Mouse (Mus musculus) forebrain, embryonic 16.5 days (tissue): ENCODE data around the gene Sord. TPM values are rescaled to one million over a fixed set of nuclear protein-coding genes. Genes with fewer than 3 reads are reported as not detected.

Source experiments
- ATAC-seq: fragments of 200-750 bp; cut with Nextera tagmentation; 2 replicates; pipeline ENCODE4 v1.8.0; 2017; ENCODE audit warnings: mild to moderate bottlenecking, moderate library complexity
- H3K27ac ChIP-seq: fragments of 300-500 bp; sonication (generic); 2 replicates; pipeline ENCODE4 v1.5.1; 2014; ENCODE audit warnings: low read length, control low read depth
- H3K27me3 ChIP-seq: fragments of 300-500 bp; sonication (generic); replicated peaks from 2 replicates; pipeline ENCODE4 v1.6.1; 2014; ENCODE audit warnings: low read length; ENCODE audit not compliant: control insufficient read depth, insufficient read depth
- H3K36me3 ChIP-seq: fragments of 300-500 bp; sonication (generic); 2 replicates; pipeline ENCODE4 v1.6.1; 2014; ENCODE audit not compliant: control insufficient read depth, insufficient read depth
- H3K4me1 ChIP-seq: fragments of 300-500 bp; sonication (generic); replicated peaks from 2 replicates; pipeline ENCODE4 v1.6.1; 2014; ENCODE audit warnings: low read length; ENCODE audit not compliant: control insufficient read depth, insufficient read depth
- H3K4me2 ChIP-seq: fragments of 300-500 bp; sonication (generic); 2 replicates; pipeline ENCODE4 v1.6.1; 2014; ENCODE audit warnings: mild to moderate bottlenecking, low read length, control low read depth
- H3K4me3 ChIP-seq: fragments of 300-500 bp; sonication (generic); replicated peaks from 2 replicates; pipeline ENCODE4 v1.5.1; 2014; ENCODE audit warnings: mild to moderate bottlenecking, low read length, control low read depth
- H3K9ac ChIP-seq: fragments of 300-500 bp; sonication (generic); replicated peaks from 2 replicates; pipeline ENCODE4 v1.6.1; 2014; ENCODE audit warnings: low read depth, low read length, control low read depth
- H3K9me3 ChIP-seq: fragments of 300-500 bp; sonication (generic); 2 replicates; pipeline ENCODE4 v1.6.1; 2016; ENCODE audit warnings: low read length; ENCODE audit not compliant: control insufficient read depth
- WGBS: fragments of 180-500 bp; shearing (Covaris S2); extraction: QIAGEN DNeasy Blood & Tissue Kit; methylation state at CpG from one replicate; pipeline ENCODE4 v1.1.7; 2014; 5-methylcytosine and 5-hydroxymethylcytosine counted together
- polyA plus RNA-seq: library from polyadenylated mRNA; unstranded; fragments of >200 nt; fragmentation: Nextera tagmentation; extraction: Ambion mirVana; gene quantifications from 2 replicates; pipeline ENCODE4 v1.2.1, GENCODE M21; 2015

Gene Sord
- polyA plus RNA-seq, 1 experiment from 2014 or later: 16.4 TPM

DNA sequence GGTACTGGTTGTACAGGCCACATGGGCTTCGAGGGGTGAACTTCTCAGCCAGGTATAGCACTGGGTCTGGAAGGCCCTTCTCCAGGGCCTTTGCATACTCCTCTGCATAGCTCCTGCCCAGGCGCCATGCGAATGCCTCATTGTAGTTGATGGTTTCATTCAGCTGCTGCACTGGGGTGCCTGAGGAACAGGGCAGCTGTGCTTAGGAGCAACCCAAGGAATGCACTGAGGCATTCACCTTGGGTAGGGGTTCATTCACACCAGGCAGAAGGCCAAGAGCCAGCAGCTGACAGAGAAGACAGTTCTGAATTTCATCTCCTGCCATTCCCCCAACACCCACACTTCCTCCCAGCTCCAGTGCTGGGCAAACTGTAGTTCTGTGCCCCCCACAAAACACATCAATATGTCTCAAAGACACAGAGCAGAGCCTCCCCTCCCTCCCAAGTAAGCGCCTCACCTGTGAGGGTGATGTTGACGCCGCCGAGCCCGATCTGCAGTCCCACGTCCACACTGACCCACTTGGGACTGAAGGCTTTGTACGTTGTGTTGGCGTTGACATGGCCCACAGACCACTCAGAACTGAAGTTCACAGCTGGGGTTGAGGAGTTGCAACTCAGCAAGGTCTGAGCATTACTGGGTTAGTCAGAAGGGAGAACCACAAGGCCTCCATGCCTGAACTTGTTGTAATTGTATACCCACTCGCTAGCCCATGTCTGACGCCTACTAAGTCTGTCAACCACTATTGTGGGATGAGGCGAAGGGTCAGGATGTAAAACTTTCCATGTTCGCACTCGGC lies 70.7 kb downstream of the Sord start:
- ATAC-seq: no peak
- no peaks in the 10 kb centered on the region for H3K9me3 ChIP-seq
- no peak overlapping the region for H3K4me2 ChIP-seq
- H3K36me3 ChIP-seq: no peaks in the 10 kb centered on the region
- peaks cover 39% of the 10 kb centered on the region for H3K27me3 ChIP-seq
- no peak overlapping the region for H3K27ac ChIP-seq
- peaks cover 17% of the 10 kb centered on the region for H3K4me1 ChIP-seq
- WGBS: 86% methylated on average over 16 of the region's 16 CpGs
- H3K4me3 ChIP-seq: no peak overlapping the region
- no peak overlapping the region for H3K9ac ChIP-seq

GRCm38 (mm10) chr2:122306184-122306583 lies 71.6 kb downstream of the Sord start:
- ATAC-seq: 0 out of 2 replicates have a peak, but pooled peaks have one; percentile 13
- H3K4me2 ChIP-seq: no peak overlapping the region
- no peaks in the 10 kb centered on the region for H3K36me3 ChIP-seq
- H3K27ac ChIP-seq: no peak overlapping the region
- H3K27me3 ChIP-seq: peaks cover 32% of the 10 kb centered on the region
- peaks cover 11% of the 10 kb centered on the region for H3K4me1 ChIP-seq
- no peak overlapping the region for H3K4me3 ChIP-seq
- no peak overlapping the region for H3K9ac ChIP-seq
- 44% methylated on average over 4 of the region's 4 CpGs for WGBS
- H3K9me3 ChIP-seq: no peaks in the 10 kb centered on the region

DNA sequence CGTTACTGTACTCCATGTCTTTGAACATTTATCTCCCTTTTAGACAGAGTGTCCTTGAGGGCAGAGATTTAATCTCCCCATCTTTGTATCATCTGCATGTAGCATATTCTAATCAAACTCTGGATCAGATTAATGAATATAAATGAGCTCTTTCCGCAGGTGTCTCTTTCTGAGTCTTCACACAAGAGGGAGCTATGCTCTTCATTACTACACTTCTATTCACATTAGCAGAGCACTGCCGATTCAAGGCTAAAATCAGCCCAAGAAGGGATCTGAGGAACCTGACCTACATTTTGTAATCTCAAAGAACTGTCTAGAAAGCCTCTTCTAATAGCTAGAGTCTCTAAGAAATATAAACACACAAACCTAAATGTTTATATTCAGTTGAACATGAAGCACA lies 75.1 kb downstream of the Sord start:
- H3K4me3 ChIP-seq: no peak overlapping the region
- H3K36me3 ChIP-seq: no peaks in the 10 kb centered on the region
- no peak overlapping the region for H3K27ac ChIP-seq
- H3K27me3 ChIP-seq: peaks cover 34% of the 10 kb centered on the region
- no peak overlapping the region for H3K4me2 ChIP-seq
- WGBS: 41% methylated on average over 3 of the region's 3 CpGs
- no peak overlapping the region for H3K9ac ChIP-seq
- H3K4me1 ChIP-seq: peaks cover 8% of the 10 kb centered on the region
- no peaks in the 10 kb centered on the region for H3K9me3 ChIP-seq
- ATAC-seq: no peak

DNA sequence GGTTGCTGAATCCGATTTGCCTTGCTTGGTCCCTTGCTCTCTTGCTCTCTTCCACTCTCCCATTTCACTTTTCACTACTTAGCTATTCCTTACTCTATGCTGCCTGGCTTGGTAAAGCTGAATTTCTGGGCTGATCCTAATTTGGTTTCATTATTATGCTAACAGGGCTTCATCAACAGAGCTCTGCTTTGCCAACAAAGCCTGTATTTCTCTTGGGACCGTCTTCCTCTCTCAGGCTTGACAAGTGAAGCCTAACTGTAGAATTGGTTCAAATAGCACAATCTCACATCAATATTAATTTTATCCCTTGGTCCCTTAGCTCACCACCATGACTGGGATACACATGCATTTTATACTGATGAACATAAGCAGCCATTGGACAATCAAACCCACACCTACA lies 77.0 kb downstream of the Sord start:
- H3K4me3 ChIP-seq: no peak overlapping the region
- peaks cover 33% of the 10 kb centered on the region for H3K27me3 ChIP-seq
- ATAC-seq: no peak
- no peaks in the 10 kb centered on the region for H3K9me3 ChIP-seq
- WGBS: 21% methylated on average over 2 of the region's 2 CpGs
- H3K27ac ChIP-seq: no peak overlapping the region
- no peak overlapping the region for H3K9ac ChIP-seq
- H3K4me2 ChIP-seq: no peak overlapping the region
- peaks cover 8% of the 10 kb centered on the region for H3K4me1 ChIP-seq
- H3K36me3 ChIP-seq: no peaks in the 10 kb centered on the region

DNA sequence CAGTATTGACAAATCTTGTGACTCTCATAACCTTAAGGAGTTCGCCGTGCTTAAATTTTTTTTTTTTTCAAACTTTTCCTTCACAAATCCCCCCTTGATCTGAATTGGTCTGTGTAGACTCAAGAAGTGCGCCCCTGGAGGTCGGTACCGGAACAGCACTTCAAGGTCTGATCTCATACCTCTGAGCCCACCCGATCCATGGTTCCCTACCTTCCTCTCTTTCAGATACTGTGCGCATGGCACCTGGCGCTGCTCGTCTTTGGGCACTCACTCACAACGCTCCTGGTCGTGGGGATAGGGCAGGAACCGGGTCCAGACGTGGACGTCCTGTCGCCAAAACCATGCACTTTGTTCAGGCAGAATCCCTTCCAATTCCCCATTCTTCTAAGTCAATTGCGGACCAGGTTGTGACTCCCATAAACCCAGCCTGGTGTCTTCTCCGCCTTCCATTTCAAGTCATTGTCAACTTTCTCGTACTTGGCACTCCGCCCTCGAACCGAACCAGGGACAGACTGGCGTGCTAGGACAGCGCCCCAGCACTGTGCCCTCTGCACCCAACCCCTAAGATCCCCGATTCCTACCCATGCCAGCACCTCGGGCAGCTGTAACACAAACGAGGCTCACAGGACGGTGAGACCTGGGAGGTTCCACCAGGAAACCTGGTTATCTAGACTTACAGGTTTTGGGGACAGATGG lies 78.3 kb downstream of the Sord start:
- no peaks in the 10 kb centered on the region for H3K36me3 ChIP-seq
- WGBS: 2% methylated on average over 27 of the region's 27 CpGs
- no peak overlapping the region for H3K9ac ChIP-seq
- H3K27me3 ChIP-seq: peaks cover 30% of the 10 kb centered on the region
- H3K4me3 ChIP-seq: peak overlapping the region; percentile 14; the same call in 1 of the 2 replicates
- peaks cover 8% of the 10 kb centered on the region for H3K4me1 ChIP-seq
- ATAC-seq: peak; percentile 57
- no peaks in the 10 kb centered on the region for H3K9me3 ChIP-seq
- H3K4me2 ChIP-seq: peak overlapping the region; percentile 35
- no peak overlapping the region for H3K27ac ChIP-seq

DNA sequence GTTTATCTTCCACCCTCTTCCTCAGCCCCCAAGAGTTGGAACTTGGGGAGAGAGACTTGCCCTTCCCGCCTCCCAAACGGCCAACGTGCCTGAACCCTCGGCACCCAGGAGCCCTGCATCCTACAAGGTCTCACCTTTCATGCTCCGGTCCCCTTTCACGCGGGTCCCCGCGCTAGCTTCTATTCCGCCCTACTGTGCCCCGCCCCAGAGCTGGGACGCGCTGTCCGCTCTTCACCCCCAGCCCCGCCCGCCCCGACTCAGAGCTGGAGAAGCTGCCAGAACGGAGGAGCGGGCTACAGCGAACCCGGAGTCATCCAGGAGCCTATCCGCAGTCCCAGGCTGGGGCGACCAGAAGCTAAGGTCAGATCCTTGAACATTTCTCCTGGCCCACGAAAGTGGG lies 79.0 kb downstream of the Sord start, which contains the start of gene Duoxa1:
Gene Duoxa1, minus strand, starts transcription at position 195 of the 400 bp plus-strand sequence.
- H3K4me1 ChIP-seq: peaks cover 8% of the 10 kb centered on the region
- ATAC-seq: peak; percentile 54
- peak within 1 kb of the TSS; percentile 24; the same call in 1 of the 2 replicates for H3K4me3 ChIP-seq
- H3K4me2 ChIP-seq: peak within 1 kb of the TSS; percentile 35
- H3K27ac ChIP-seq: no peak within 1 kb of the TSS
- no peaks in the 10 kb centered on the region for H3K9me3 ChIP-seq
- no peak within 1 kb of the TSS for H3K9ac ChIP-seq
- H3K36me3 ChIP-seq: no peaks in the 10 kb centered on the region
- WGBS: 3% methylated on average over 24 of the region's 24 CpGs
- peaks cover 29% of the 10 kb centered on the region for H3K27me3 ChIP-seq

Other genes with a start within 250 kb of the Sord start
- 9.9 and 11.0 TPM in 2 replicates for gene Eif3j1, start 206.2 kb upstream of the Sord start, polyA plus RNA-seq
- gene Spg11, start 116.4 kb upstream of the Sord start, polyA plus RNA-seq: 8.6 and 8.8 TPM in 2 replicates
- gene B2m, start 87.1 kb upstream of the Sord start, polyA plus RNA-seq: 56.8 and 73.6 TPM in 2 replicates
- gene Trim69, start 74.0 kb upstream of the Sord start, polyA plus RNA-seq: not detected in 2 replicates
- not detected in 2 replicates for gene Patl2, start 48.6 kb upstream of the Sord start, polyA plus RNA-seq
- not detected in 2 replicates for gene Terb2, start 48.5 kb upstream of the Sord start, polyA plus RNA-seq
- not detected in 2 replicates for gene Duox2, start 63.7 kb downstream of the Sord start, polyA plus RNA-seq
- not detected in 2 replicates for gene Duoxa2, start 64.2 kb downstream of the Sord start, polyA plus RNA-seq
- gene Duoxa1, start 79.0 kb downstream of the Sord start, polyA plus RNA-seq: 0.12 TPM in 1 of 2 replicates, not detected in the other
- 0.10 and 0.11 TPM in 2 replicates for gene Duox1, start 80.9 kb downstream of the Sord start, polyA plus RNA-seq
- 6.6 and 9.5 TPM in 2 replicates for gene Shf, start 134.4 kb downstream of the Sord start, polyA plus RNA-seq
- 0.15 TPM in 1 of 2 replicates, not detected in the other for gene Slc28a2, start 191.7 kb downstream of the Sord start, polyA plus RNA-seq